Mouse (Mus musculus) bone marrow macrophage, adult 2 months (primary cell): ENCODE results near the gene Lhx8.

Experiments
- CTCF ChIP-seq: IDR thresholded peaks from 2 replicates; pipeline ENCODE4 v1.5.1; 2012; ENCODE audit warnings: low read depth, mild to moderate bottlenecking, low read length, moderate library complexity
- POLR2A ChIP-seq: IDR thresholded peaks from 2 replicates; pipeline ENCODE4 v1.6.1; 2012; ENCODE audit warnings: mild to moderate bottlenecking, low read depth, low read length, borderline replicate concordance

DNA sequence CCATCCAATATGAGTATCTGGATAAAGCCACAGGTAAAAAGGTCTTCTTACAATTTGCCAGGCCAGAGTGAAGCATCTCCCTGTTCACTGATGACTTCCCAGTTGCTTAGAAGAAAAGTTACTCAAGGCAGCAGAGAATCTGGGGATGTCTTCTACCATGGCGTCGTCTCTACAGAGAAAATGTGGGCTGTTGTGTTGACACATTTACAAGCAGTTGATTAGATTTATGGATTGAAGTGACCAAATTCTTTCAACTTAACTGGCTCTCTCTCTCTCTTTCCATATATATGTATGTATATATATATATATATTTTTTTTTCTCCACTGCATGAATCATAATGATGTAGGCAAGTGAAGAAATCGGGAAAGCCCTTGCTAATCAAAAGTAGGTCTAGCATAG lies 55.8 kb downstream of the Lhx8 start:
- TF ChIP-seq CTCF (no peak), POLR2A (no peak)
